Mouse (Mus musculus): ENCODE data around the gene Vipr1. TPM values are rescaled to one million over a fixed set of nuclear protein-coding genes. Genes with fewer than 3 reads are reported as not detected.

Vipr1 gene
- total RNA-seq, 2 experiments from 2014 or later = 0.61 to 0.99 TPM

GRCm38 (mm10) chr9:121633306-121633705, 9.2 kb upstream of the Vipr1 start:
- DNase-seq = no peak

- DNase-seq = no peak
These were observed 6.5 kb upstream of the Vipr1 start for GRCm38 (mm10) chr9:121635835-121636576.

- no peak for DNase-seq
These were observed 2.7 kb upstream of the Vipr1 start for GRCm38 (mm10) chr9:121639790-121640189.

GRCm38 (mm10) chr9:121641235-121641915, 1.1 kb upstream of the Vipr1 start:
- DNase-seq = no peak

GRCm38 (mm10) chr9:121642001-121642400, 515 bp upstream of the Vipr1 start, which contains the start of gene Lyzl4:
Lyzl4 (minus strand) TSS chr9:121642096.
- DNase-seq = peak; percentile 84

GRCm38 (mm10) chr9:121644855-121645254, 2.3 kb downstream of the Vipr1 start:
- no peak for DNase-seq

- DNase-seq = no peak
These were observed 4.5 kb downstream of the Vipr1 start for GRCm38 (mm10) chr9:121647026-121647425.

GRCm38 (mm10) chr9:121653668-121654067, 11.2 kb downstream of the Vipr1 start:
- DNase-seq = no peak

GRCm38 (mm10) chr9:121656322-121656721, 13.8 kb downstream of the Vipr1 start:
- DNase-seq = no peak

- no peak for DNase-seq
These were observed 14.6 kb downstream of the Vipr1 start for GRCm38 (mm10) chr9:121657143-121657542.

- DNase-seq = no peak
These were observed 15.7 kb downstream of the Vipr1 start for GRCm38 (mm10) chr9:121658248-121658647.

GRCm38 (mm10) chr9:121659791-121660190, 17.3 kb downstream of the Vipr1 start:
- no peak for DNase-seq

- DNase-seq = no peak
These were observed 21.0 kb downstream of the Vipr1 start for GRCm38 (mm10) chr9:121663467-121663866.

GRCm38 (mm10) chr9:121664104-121664503, 21.6 kb downstream of the Vipr1 start:
- no peak for DNase-seq

- DNase-seq = no peak
These were observed 24.6 kb downstream of the Vipr1 start for GRCm38 (mm10) chr9:121666957-121667630.

- no peak for DNase-seq
These were observed 25.3 kb downstream of the Vipr1 start for GRCm38 (mm10) chr9:121667822-121668221.

- peak; percentile 72 for DNase-seq
These were observed 26.9 kb downstream of the Vipr1 start for GRCm38 (mm10) chr9:121669348-121669791.

GRCm38 (mm10) chr9:121671300-121671699, 28.8 kb downstream of the Vipr1 start:
- peak; percentile 41 for DNase-seq

GRCm38 (mm10) chr9:121672311-121672710, 29.8 kb downstream of the Vipr1 start:
- peak; percentile 49 for DNase-seq

- DNase-seq = no peak
These were observed 31.2 kb downstream of the Vipr1 start for GRCm38 (mm10) chr9:121673716-121674115.

GRCm38 (mm10) chr9:121675011-121675410, 32.5 kb downstream of the Vipr1 start:
- no peak for DNase-seq

- DNase-seq = no peak
These were observed 33.0 kb downstream of the Vipr1 start for GRCm38 (mm10) chr9:121675556-121675955.

- DNase-seq = no peak
These were observed 34.6 kb downstream of the Vipr1 start for GRCm38 (mm10) chr9:121677069-121677468.

All from gastrocnemius, postnatal 10 days (tissue).